ENCODE assay signal across 9 mouse cellular contexts in genomic region chr8:57513178-57513661, GRCm38 (mm10). TPM values are rescaled to one million over a fixed set of nuclear protein-coding genes. Genes with fewer than 3 reads are reported as not detected.
DNase-seq lines count a peak whose midpoint lies in the region; ATAC-seq and TF ChIP-seq lines count a peak whose summit lies in the region.
"Not testable (repeated sequence)": the region's sequence is repeated elsewhere in the genome, so short reads cannot be mapped to it uniquely, and the experiment has no call there.
"Had no signal": no experiment of that assay in that cellular context is flagged by ENCODE, and none has a peak within 500 bp of the region (broad histone marks: within the 10 kb centered on the region; RNA-seq: fewer than 3 reads in every experiment).

No protein-coding gene starts in this region.

- H3K9ac ChIP-seq in heart, embryonic 14.5 days (ENCODE audit: low read length): peak overlapping the region; percentile 100
- H3K9ac ChIP-seq in intestine, embryonic 15.5 days: peak overlapping the region; percentile 99; the same call in 1 of the 2 replicates
- H3K9ac ChIP-seq in limb, embryonic 15.5 days: peak overlapping the region; percentile 100; the same call in 1 of the 2 replicates
- peak overlapping the region; percentile 78; the same call in 1 of the 2 replicates for H3K9ac ChIP-seq in neural tube, embryonic 14.5 days (replicated peaks; ENCODE audit: low read depth, low read length)

- peak overlapping the region; percentile 82 for H3K4me3 ChIP-seq in G1E (ENCODE audit: low read depth, low read length)
- H3K4me3 ChIP-seq in forebrain, embryonic 10.5 days: peak overlapping the region; percentile 91
- peak overlapping the region; percentile 88 to 97 for H3K4me3 ChIP-seq in heart, embryonic 14.5 days (ENCODE audit: control insufficient read depth in 1 of 2, insufficient read depth in 1 of 2, low read depth in 1 of 2, low read length in 2 of 2)
- peak overlapping the region; percentile 79 for H3K4me3 ChIP-seq in intestine, embryonic 15.5 days (replicated peaks)
- peak overlapping the region; percentile 86 for H3K4me3 ChIP-seq in limb, embryonic 15.5 days
- H3K4me3 ChIP-seq in megakaryocyte, embryonic 14.5 days (replicated peaks): peak overlapping the region; percentile 97
- H3K4me3 ChIP-seq in neural tube, embryonic 14.5 days (ENCODE audit: low read depth, low read length): peak overlapping the region; percentile 65

- peak overlapping the region; percentile 100 for H3K27ac ChIP-seq in forebrain, embryonic 10.5 days
- H3K27ac ChIP-seq in heart, embryonic 14.5 days (replicated peaks in 1 of 2; ENCODE audit: control insufficient read depth in 1 of 2, insufficient read depth in 1 of 2, low read depth in 2 of 2, low read length in 2 of 2): peak overlapping the region in 1 of 2 experiments; percentile 100; a peak in 2 of 4 replicates
- H3K27ac ChIP-seq in intestine, embryonic 15.5 days; limb, embryonic 15.5 days; neural tube, embryonic 14.5 days (ENCODE audit: low read depth, low read length): not testable (repeated sequence)

- not testable (repeated sequence) for H3K27me3 ChIP-seq in G1E (ENCODE audit: insufficient read depth, low read length); forebrain, embryonic 10.5 days (ENCODE audit: poor library complexity, severe bottlenecking); heart, embryonic 14.5 days (ENCODE audit: control insufficient read depth, insufficient read depth, low read length); intestine, embryonic 15.5 days (replicated peaks); limb, embryonic 15.5 days; megakaryocyte, embryonic 14.5 days (replicated peaks); neural tube, embryonic 14.5 days (ENCODE audit: control insufficient read depth, insufficient read depth, low read length)

- not testable (repeated sequence) for ATAC-seq in G1E (ENCODE audit: extremely low read depth, insufficient number of reproducible peaks, low FRiP score, poor library complexity, severe bottlenecking); heart, embryonic 14.5 days (ENCODE audit: insufficient number of reproducible peaks, insufficient read depth, low FRiP score, low read depth); intestine, embryonic 15.5 days; limb, embryonic 15.5 days (ENCODE audit: insufficient number of reproducible peaks, low FRiP score, low TSS enrichment, low read depth); neural tube, embryonic 14.5 days (ENCODE audit: low read depth)

- H3K4me2 ChIP-seq in heart, embryonic 14.5 days (ENCODE audit: low read length): peak overlapping the region; percentile 67
- H3K4me2 ChIP-seq in intestine, embryonic 15.5 days (replicated peaks): peak overlapping the region; percentile 51
- H3K4me2 ChIP-seq in limb, embryonic 15.5 days: peak overlapping the region; percentile 47
- H3K4me2 ChIP-seq in neural tube, embryonic 14.5 days (ENCODE audit: low read depth, low read length): peak overlapping the region; percentile 63

- peaks cover 26% of the 10 kb centered on the region for H3K4me1 ChIP-seq in G1E (ENCODE audit: insufficient read depth, low read depth, low read length)
- peaks cover 23% of the 10 kb centered on the region for H3K4me1 ChIP-seq in forebrain, embryonic 10.5 days
- not testable (repeated sequence) for H3K4me1 ChIP-seq in heart, embryonic 14.5 days (ENCODE audit: control insufficient read depth in 2 of 2, insufficient read depth in 2 of 2, low read length in 2 of 2); intestine, embryonic 15.5 days (replicated peaks); limb, embryonic 15.5 days; neural tube, embryonic 14.5 days (ENCODE audit: control insufficient read depth, insufficient read depth, low read length)
- peaks cover 28% of the 10 kb centered on the region for H3K4me1 ChIP-seq in megakaryocyte, embryonic 14.5 days

- H3K36me3 ChIP-seq in G1E (replicated peaks): peaks cover 43% of the 10 kb centered on the region
- H3K36me3 ChIP-seq in forebrain, embryonic 10.5 days (replicated peaks): peaks cover 58% of the 10 kb centered on the region
- H3K36me3 ChIP-seq in heart, embryonic 14.5 days (ENCODE audit: control insufficient read depth, insufficient read depth, low read length): peaks cover 47% of the 10 kb centered on the region
- H3K36me3 ChIP-seq in intestine, embryonic 15.5 days; neural tube, embryonic 14.5 days (ENCODE audit: control insufficient read depth, insufficient read depth, low read length): not testable (repeated sequence)
- H3K36me3 ChIP-seq in limb, embryonic 15.5 days: peaks cover 14% of the 10 kb centered on the region; the same call in 1 of the 2 replicates
- H3K36me3 ChIP-seq in megakaryocyte, embryonic 14.5 days (replicated peaks; ENCODE audit: low read length): peaks cover 48% of the 10 kb centered on the region

- H3K9me3 ChIP-seq in G1E (replicated peaks); forebrain, embryonic 10.5 days; heart, embryonic 14.5 days (ENCODE audit: control insufficient read depth, low read length); intestine, embryonic 15.5 days; limb, embryonic 15.5 days; megakaryocyte, embryonic 14.5 days; neural tube, embryonic 14.5 days (ENCODE audit: control insufficient read depth, low read length): not testable (repeated sequence)

- 41% methylated on average over 10 of the region's 10 CpGs for WGBS in forebrain, embryonic 10.5 days
- 11% methylated on average over 9 of the region's 10 CpGs for WGBS in heart, embryonic 14.5 days
- 4% methylated on average over 10 of the region's 10 CpGs for WGBS in intestine, embryonic 15.5 days
- WGBS in limb, embryonic 15.5 days: 12% methylated on average over 10 of the region's 10 CpGs
- WGBS in neural tube, embryonic 14.5 days: 33% methylated on average over 10 of the region's 10 CpGs

- not testable (repeated sequence) for DNase-seq in G1E (ENCODE audit: low spot score); forebrain, embryonic 10.5 days (ENCODE audit: extremely low spot score, low spot score)

- TF ChIP-seq CTCF in G1E (IDR thresholded peaks at IDR 0.05; ENCODE audit: low read depth, low read length): not testable (repeated sequence)

RNA-seq across cellular contexts. Expression of gene Hmgb2, which starts 1.5 kb away (rescaled TPM):
- total RNA-seq in G1E (2014; fragmentation: Nextera tagmentation): 377 and 610 TPM in 2 replicates
- total RNA-seq in G1E (2017): 197 and 208 TPM in 2 replicates
- polyA plus RNA-seq in G1E (2012): 118 and 132 TPM in 2 replicates
- 671 and 721 TPM in 2 replicates for polyA plus RNA-seq in forebrain, embryonic 10.5 days (2016; fragmentation: Nextera tagmentation; extraction: Ambion mirVana)
- 244 and 259 TPM in 2 replicates for polyA plus RNA-seq in heart, embryonic 14.5 days (2014; fragmentation: Nextera tagmentation; extraction: Ambion mirVana)
- 281 and 387 TPM in 2 replicates for polyA plus RNA-seq in intestine, embryonic 15.5 days (2015; fragmentation: Nextera tagmentation; extraction: Ambion mirVana)
- polyA plus RNA-seq in limb, embryonic 15.5 days (2015; fragmentation: Nextera tagmentation; extraction: Ambion mirVana): 267 and 297 TPM in 2 replicates
- 9.4 and 95.5 TPM in 2 replicates for polyA plus RNA-seq in megakaryocyte, embryonic 14.5 days (2012; ENCODE audit: insufficient read depth, low replicate concordance)
- 24.7 and 52.8 TPM in 2 replicates for polyA plus RNA-seq in neural tube, embryonic 14.5 days (2014; fragmentation: Nextera tagmentation; extraction: Ambion mirVana)

RNA-seq across cellular contexts. Expression of gene Sap30, which starts 25.6 kb away (rescaled TPM):
- total RNA-seq in G1E (2014; fragmentation: Nextera tagmentation) (17.3 and 17.4 TPM in 2 replicates), G1E (2017) (55.5 and 79.5 TPM in 2 replicates)
- 24.5 and 30.5 TPM in 2 replicates for polyA plus RNA-seq in G1E (2012)
- 83.3 and 91.6 TPM in 2 replicates for polyA plus RNA-seq in forebrain, embryonic 10.5 days (2016; fragmentation: Nextera tagmentation; extraction: Ambion mirVana)
- 64.1 and 66.8 TPM in 2 replicates for polyA plus RNA-seq in heart, embryonic 14.5 days (2014; fragmentation: Nextera tagmentation; extraction: Ambion mirVana)
- 29.2 and 37.7 TPM in 2 replicates for polyA plus RNA-seq in intestine, embryonic 15.5 days (2015; fragmentation: Nextera tagmentation; extraction: Ambion mirVana)
- 26.3 and 30.2 TPM in 2 replicates for polyA plus RNA-seq in limb, embryonic 15.5 days (2015; fragmentation: Nextera tagmentation; extraction: Ambion mirVana)
- 20.8 and 44.3 TPM in 2 replicates for polyA plus RNA-seq in megakaryocyte, embryonic 14.5 days (2012; ENCODE audit: insufficient read depth, low replicate concordance)
- 25.5 and 32.1 TPM in 2 replicates for polyA plus RNA-seq in neural tube, embryonic 14.5 days (2014; fragmentation: Nextera tagmentation; extraction: Ambion mirVana)

RNA-seq across cellular contexts. Expression of gene Scrg1, which starts 57.5 kb away (rescaled TPM):
- not detected in 2 replicates for total RNA-seq in G1E (2014; fragmentation: Nextera tagmentation)
- total RNA-seq in G1E (2017): not detected in 2 replicates
- not detected in 2 replicates for polyA plus RNA-seq in G1E (2012)
- not detected in 2 replicates for polyA plus RNA-seq in forebrain, embryonic 10.5 days (2016; fragmentation: Nextera tagmentation; extraction: Ambion mirVana)
- polyA plus RNA-seq in heart, embryonic 14.5 days (2014; fragmentation: Nextera tagmentation; extraction: Ambion mirVana): 1.0 and 1.8 TPM in 2 replicates
- polyA plus RNA-seq in intestine, embryonic 15.5 days (2015; fragmentation: Nextera tagmentation; extraction: Ambion mirVana): 0.21 and 0.25 TPM in 2 replicates
- 21.4 and 26.3 TPM in 2 replicates for polyA plus RNA-seq in limb, embryonic 15.5 days (2015; fragmentation: Nextera tagmentation; extraction: Ambion mirVana)
- polyA plus RNA-seq in megakaryocyte, embryonic 14.5 days (2012; ENCODE audit: insufficient read depth, low replicate concordance): not detected in 2 replicates
- polyA plus RNA-seq in neural tube, embryonic 14.5 days (2014; fragmentation: Nextera tagmentation; extraction: Ambion mirVana): 6.2 and 10.9 TPM in 2 replicates
- total RNA-seq: common myeloid progenitor, adult 5-6 weeks; heart, adult 18-20 months had no signal
